Mouse (Mus musculus): ENCODE measurements around the gene Crb3.

Gene Crb3

GRCm38 (mm10) chr17:57105181-57106034, 46.5 kb downstream of the Crb3 start, which contains the start of gene Tnfsf9:
Gene Tnfsf9, plus strand, starts transcription at chr17:57105325.
- peak; percentile 6 to 14 for DNase-seq (ENCODE audit: low spot score in 2 of 2)

- DNase-seq (ENCODE audit: low spot score in 2 of 2) = no peak
These were observed 47.1 kb downstream of the Crb3 start for GRCm38 (mm10) chr17:57106035-57106368.

GRCm38 (mm10) chr17:57107064-57107463, 48.2 kb downstream of the Crb3 start:
- DNase-seq (ENCODE audit: low spot score in 2 of 2) = no peak

- DNase-seq (ENCODE audit: low spot score in 2 of 2) = no peak
These were observed 49.2 kb downstream of the Crb3 start for GRCm38 (mm10) chr17:57108040-57108665.

- no peak for DNase-seq (ENCODE audit: low spot score in 2 of 2)
These were observed 49.8 kb downstream of the Crb3 start for GRCm38 (mm10) chr17:57108666-57109171.

GRCm38 (mm10) chr17:57110005-57110404, 51.1 kb downstream of the Crb3 start:
- DNase-seq (ENCODE audit: low spot score in 2 of 2) = no peak

GRCm38 (mm10) chr17:57112768-57113474, 54.0 kb downstream of the Crb3 start:
- peak; percentile 6 to 24 for DNase-seq (ENCODE audit: low spot score in 2 of 2)
